Mouse (Mus musculus): ENCODE results near the gene Trip6. TPM values are rescaled to one million over a fixed set of nuclear protein-coding genes. Genes with fewer than 3 reads are reported as not detected.

Trip6 gene
- polyA plus RNA-seq, 1 experiment from 2014 or later, result 12.2 TPM

Small RNA genes lying within 50 kb of the gene (microRNA-seq; reads per million reads assigned to microRNA genes)
- 0.65 reads per million for gene Mir7036
- gene Mir8116, result not detected

Other genes starting within 250 kb of the Trip6 start
- 0.25 TPM in 2 replicates for gene Serpine1, start 242.1 kb downstream of the Trip6 start, polyA plus RNA-seq (2014; fragmentation: Nextera tagmentation; extraction: Ambion mirVana)
- 3.3 and 3.9 TPM in 2 replicates for gene Trim56, start 198.2 kb downstream of the Trip6 start, polyA plus RNA-seq (2014; fragmentation: Nextera tagmentation; extraction: Ambion mirVana)
- gene Muc3, start 165.1 kb downstream of the Trip6 start, polyA plus RNA-seq (2014; fragmentation: Nextera tagmentation; extraction: Ambion mirVana), result not detected in 2 replicates
- gene Muc3a, start 102.0 kb downstream of the Trip6 start, polyA plus RNA-seq (2014; fragmentation: Nextera tagmentation; extraction: Ambion mirVana), result 0.09 and 0.43 TPM in 2 replicates
- gene Ache, start 26.9 kb downstream of the Trip6 start, polyA plus RNA-seq (2014; fragmentation: Nextera tagmentation; extraction: Ambion mirVana), result 56.7 and 68.4 TPM in 2 replicates
- gene Ufsp1, start 19.8 kb downstream of the Trip6 start, polyA plus RNA-seq (2014; fragmentation: Nextera tagmentation; extraction: Ambion mirVana), result 22.3 and 22.6 TPM in 2 replicates
- gene Srrt, start 6.7 kb downstream of the Trip6 start, polyA plus RNA-seq (2014; fragmentation: Nextera tagmentation; extraction: Ambion mirVana), result 75.0 and 81.0 TPM in 2 replicates
- 14.9 and 17.6 TPM in 2 replicates for gene Slc12a9, start 19.2 kb upstream of the Trip6 start, polyA plus RNA-seq (2014; fragmentation: Nextera tagmentation; extraction: Ambion mirVana)
- gene Ephb4, start 35.7 kb upstream of the Trip6 start, polyA plus RNA-seq (2014; fragmentation: Nextera tagmentation; extraction: Ambion mirVana), result 8.7 and 9.0 TPM in 2 replicates
- 0.14 and 0.17 TPM in 2 replicates for gene Zan, start 162.7 kb upstream of the Trip6 start, polyA plus RNA-seq (2014; fragmentation: Nextera tagmentation; extraction: Ambion mirVana)
- gene Pop7, start 188.1 kb upstream of the Trip6 start, polyA plus RNA-seq (2014; fragmentation: Nextera tagmentation; extraction: Ambion mirVana), result 78.4 and 87.3 TPM in 2 replicates
- gene Gigyf1, start 204.1 kb upstream of the Trip6 start, polyA plus RNA-seq (2014; fragmentation: Nextera tagmentation; extraction: Ambion mirVana), result 14.2 and 16.0 TPM in 2 replicates
- gene Epo, start 218.8 kb upstream of the Trip6 start, polyA plus RNA-seq (2014; fragmentation: Nextera tagmentation; extraction: Ambion mirVana), result not detected in 2 replicates
- gene Gnb2, start 219.1 kb upstream of the Trip6 start, polyA plus RNA-seq (2014; fragmentation: Nextera tagmentation; extraction: Ambion mirVana), result 593 and 621 TPM in 2 replicates
- 195 and 204 TPM in 2 replicates for gene Actl6b, start 239.1 kb upstream of the Trip6 start, polyA plus RNA-seq (2014; fragmentation: Nextera tagmentation; extraction: Ambion mirVana)